ENCODE assay signal across 8 mouse cellular contexts in genomic region chr9:31542909-31543690, GRCm38 (mm10).
A peak's percentile ranks its signal among the peaks of the same experiment; 100 is the strongest.
DNase-seq lines count a peak whose midpoint lies in the region; ATAC-seq and TF ChIP-seq lines count a peak whose summit lies in the region.

No protein-coding gene starts in this region.

- no peaks in the 10 kb centered on the region for H3K4me1 ChIP-seq in intestine, embryonic 14.5 days (replicated peaks; ENCODE audit: control insufficient read depth, insufficient read depth, low read length)
- peaks cover 17% of the 10 kb centered on the region; the same call in 1 of the 2 replicates for H3K4me1 ChIP-seq in small intestine, adult 2 months (ENCODE audit: control insufficient read depth, insufficient read depth, insufficient read length, low read length)

- intact Hi-C loops in left cerebral cortex, postnatal 10 days (cut with DNase I): loop anchor here (5.0 to 10.0 kb wide), 2 partner anchors 121 to 398 kb away; no protein-coding TSS in a partner anchor

- H3K9ac ChIP-seq in intestine, embryonic 14.5 days (ENCODE audit: low read length): no peak overlapping the region

- peak; percentile 93 for DNase-seq in ZHBTc4 (ENCODE audit: low read depth, low spot score)
- DNase-seq in cerebellum, postnatal 10 days: peak; percentile 95 to 98
- DNase-seq in frontal cortex, postnatal 25 days (ENCODE audit: low spot score in 2 of 2): peak; percentile 75
- peak; percentile 96 for DNase-seq in intestine, embryonic 14.5 days (ENCODE audit: low spot score)
- peak; percentile 75 to 88 for DNase-seq in left cerebral cortex, postnatal 10 days (ENCODE audit: extremely low spot score in 1 of 2, low spot score in 2 of 2)
- peak; percentile 86 for DNase-seq in mesoderm, embryonic 11.5 days (ENCODE audit: low read depth, low spot score)

- H3K27ac ChIP-seq in intestine, embryonic 14.5 days (ENCODE audit: low read depth): no peak overlapping the region
- H3K27ac ChIP-seq in small intestine, adult 2 months (ENCODE audit: insufficient read depth, low read depth, low read length): peak overlapping the region; percentile 74

- no peaks in the 10 kb centered on the region for H3K9me3 ChIP-seq in intestine, embryonic 14.5 days (ENCODE audit: control insufficient read depth, low read length)

- no peak for TF ChIP-seq POLR2A in small intestine, adult 2 months (IDR thresholded peaks at IDR 0.05; ENCODE audit: low read depth, low read length)

- H3K36me3 ChIP-seq in intestine, embryonic 14.5 days (ENCODE audit: control insufficient read depth, insufficient read depth, low read length): no peaks in the 10 kb centered on the region
- H3K36me3 ChIP-seq in small intestine, adult 2 months (ENCODE audit: control insufficient read depth, insufficient read depth, low read length): no peaks in the 10 kb centered on the region

- peak; percentile 98 for TF ChIP-seq CTCF in small intestine, adult 2 months (IDR thresholded peaks at IDR 0.05; ENCODE audit: extremely low read depth, insufficient read length, insufficient replicate concordance, low read depth, low read length)

- WGBS in intestine, embryonic 14.5 days: 10% methylated on average over 13 of the region's 13 CpGs
- WGBS in small intestine, adult 2 months: 3% methylated on average over 13 of the region's 13 CpGs

- no peak overlapping the region for H3K4me3 ChIP-seq in intestine, embryonic 14.5 days (ENCODE audit: low read depth, low read length)
- no peak overlapping the region for H3K4me3 ChIP-seq in small intestine, adult 2 months (ENCODE audit: low read depth, low read length)

- no peaks in the 10 kb centered on the region for H3K27me3 ChIP-seq in intestine, embryonic 14.5 days (replicated peaks; ENCODE audit: control insufficient read depth, insufficient read depth, low read length)
- no peaks in the 10 kb centered on the region for H3K27me3 ChIP-seq in small intestine, adult 2 months (ENCODE audit: control insufficient read depth, insufficient read depth, low read length)

- peak; percentile 82 for ATAC-seq in intestine, embryonic 14.5 days (replicated peaks; ENCODE audit: low FRiP score, low TSS enrichment, low read depth)
- no peak for ATAC-seq in monocyte, adult 5-6 weeks (replicated peaks; ENCODE audit: insufficient number of reproducible peaks, low FRiP score, low TSS enrichment, poor library complexity, severe bottlenecking)

- H3K4me2 ChIP-seq in intestine, embryonic 14.5 days (ENCODE audit: low read length): no peak overlapping the region
